Comparison of ENCODE assay signal across 8 mouse cellular contexts in genomic region chr1:34011051-34011677, GRCm38 (mm10).
DNase-seq lines count a peak whose midpoint lies in the region; ATAC-seq lines count a peak whose summit lies in the region.

No protein-coding gene starts in this region.

- H3K4me3 ChIP-seq in brown adipose tissue, adult 24 weeks (ENCODE audit: insufficient read depth, low read depth, low read length) = peak overlapping the region; percentile 83
- peak overlapping the region; percentile 79 for H3K4me3 ChIP-seq in forebrain, embryonic 13.5 days
- peak overlapping the region; percentile 55 for H3K4me3 ChIP-seq in lung, embryonic 15.5 days
- peak overlapping the region; percentile 71 for H3K4me3 ChIP-seq in neural tube, embryonic 15.5 days (replicated peaks)

- intact Hi-C loops in heart, postnatal 14 days (cut with DNase I) = loop anchor here (2.0 kb wide), 1 partner anchor 50 kb away; no protein-coding TSS in a partner anchor

- H3K4me2 ChIP-seq in forebrain, embryonic 13.5 days = peak overlapping the region; percentile 90
- peak overlapping the region; percentile 91 for H3K4me2 ChIP-seq in lung, embryonic 15.5 days
- peak overlapping the region; percentile 92 for H3K4me2 ChIP-seq in neural tube, embryonic 15.5 days

- H3K9me3 ChIP-seq in forebrain, embryonic 13.5 days (replicated peaks) = no peaks in the 10 kb centered on the region
- no peaks in the 10 kb centered on the region for H3K9me3 ChIP-seq in lung, embryonic 15.5 days
- no peaks in the 10 kb centered on the region for H3K9me3 ChIP-seq in neural tube, embryonic 15.5 days (replicated peaks)

- no peaks in the 10 kb centered on the region for H3K36me3 ChIP-seq in forebrain, embryonic 13.5 days (ENCODE audit: poor library complexity, severe bottlenecking)
- no peaks in the 10 kb centered on the region for H3K36me3 ChIP-seq in lung, embryonic 15.5 days
- no peaks in the 10 kb centered on the region for H3K36me3 ChIP-seq in neural tube, embryonic 15.5 days

- peak; percentile 90 for ATAC-seq in forebrain, embryonic 13.5 days
- ATAC-seq in lung, embryonic 15.5 days (ENCODE audit: borderline replicate concordance, extremely low read depth, low FRiP score, low TSS enrichment) = peak; percentile 86
- peak; percentile 83 for ATAC-seq in neural tube, embryonic 15.5 days (ENCODE audit: low FRiP score)

- WGBS in forebrain, embryonic 13.5 days = under 1% methylated on average over 40 of the region's 47 CpGs
- WGBS in lung, embryonic 15.5 days = under 1% methylated on average over 37 of the region's 47 CpGs
- under 1% methylated on average over 43 of the region's 47 CpGs for WGBS in neural tube, embryonic 15.5 days

- peak overlapping the region; percentile 72 for H3K27ac ChIP-seq in brown adipose tissue, adult 24 weeks (replicated peaks; ENCODE audit: low read depth, low read length)
- peak overlapping the region; percentile 40; the same call in 1 of the 2 replicates for H3K27ac ChIP-seq in forebrain, embryonic 13.5 days
- no peak overlapping the region for H3K27ac ChIP-seq in lung, embryonic 15.5 days
- H3K27ac ChIP-seq in neural tube, embryonic 15.5 days (replicated peaks) = peak overlapping the region; percentile 81

- DNase-seq in CD8-positive naive resting alpha-beta T cell, adult 2 months (ENCODE audit: low read depth in 2 of 2, low spot score in 2 of 2) = peak; percentile 7 to 12
- peak; percentile 86 to 87 for DNase-seq in heart, postnatal 14 days
- peak; percentile 76 to 83 for DNase-seq in kidney, postnatal 4 days
- DNase-seq in thymus, postnatal 0 days (ENCODE audit: low spot score) = peak; percentile 74

- peaks cover 10% of the 10 kb centered on the region for H3K4me1 ChIP-seq in brown adipose tissue, adult 24 weeks (ENCODE audit: control insufficient read depth, insufficient read depth, insufficient read length, low read length)
- peaks cover 42% of the 10 kb centered on the region for H3K4me1 ChIP-seq in forebrain, embryonic 13.5 days
- H3K4me1 ChIP-seq in lung, embryonic 15.5 days = peaks cover 21% of the 10 kb centered on the region
- H3K4me1 ChIP-seq in neural tube, embryonic 15.5 days = peaks cover 48% of the 10 kb centered on the region

- peaks cover 6% of the 10 kb centered on the region; the same call in 1 of the 2 replicates for H3K27me3 ChIP-seq in forebrain, embryonic 13.5 days
- no peaks in the 10 kb centered on the region; the same call in 1 of the 2 replicates for H3K27me3 ChIP-seq in lung, embryonic 15.5 days
- no peaks in the 10 kb centered on the region for H3K27me3 ChIP-seq in neural tube, embryonic 15.5 days (replicated peaks)

- H3K9ac ChIP-seq in forebrain, embryonic 13.5 days = peak overlapping the region; percentile 91
- peak overlapping the region; percentile 46 for H3K9ac ChIP-seq in lung, embryonic 15.5 days
- H3K9ac ChIP-seq in neural tube, embryonic 15.5 days (replicated peaks) = peak overlapping the region; percentile 80

Comparison
In these comparisons a context has a peak if more than half of its experiments do, and no peak if none do; other contexts are left out.
1. DNase-seq: peak in every context shown above with its lines; median percentile 86 in heart, postnatal 14 days; 80 in kidney, postnatal 4 days; 74 in thymus, postnatal 0 days; 10 in CD8-positive naive resting alpha-beta T cell, adult 2 months.